Mouse (Mus musculus) right cerebral cortex, postnatal 4 days (tissue): Measurements from ENCODE around the gene Zc3h10.
"Not testable (repeated sequence)": the region's sequence is repeated elsewhere in the genome, so short reads cannot be mapped to it uniquely, and the experiment has no call there.

Experiments
- DNase-seq: peaks from one replicate; pipeline ENCODE4 v3.0.0-alpha.2; 2022

The Zc3h10 gene

GRCm38 (mm10) chr10:128550144-128550823 lies 2.7 kb upstream of the Zc3h10 start:
- DNase-seq, result not testable (repeated sequence)

GRCm38 (mm10) chr10:128549682-128550057 lies 2.1 kb upstream of the Zc3h10 start:
- peak; percentile 28 for DNase-seq

GRCm38 (mm10) chr10:128548947-128549681 lies 1.5 kb upstream of the Zc3h10 start, which contains the start of gene Rpl41:
TSS of gene Rpl41 (minus strand) at chr10:128549305.
- peak; percentile 81 for DNase-seq

- peak; percentile 19 for DNase-seq
Observed at GRCm38 (mm10) chr10:128548051-128548791, 647 bp upstream of the Zc3h10 start.

- DNase-seq, result no peak
Observed at GRCm38 (mm10) chr10:128546787-128547186, 787 bp downstream of the Zc3h10 start.

GRCm38 (mm10) chr10:128546361-128546760 lies 1.2 kb downstream of the Zc3h10 start:
- no peak for DNase-seq

GRCm38 (mm10) chr10:128545570-128545898 lies 2.0 kb downstream of the Zc3h10 start:
- no peak for DNase-seq

- no peak for DNase-seq
Observed at GRCm38 (mm10) chr10:128544674-128545569, 2.7 kb downstream of the Zc3h10 start.

- no peak for DNase-seq
Observed at GRCm38 (mm10) chr10:128544151-128544657, 3.4 kb downstream of the Zc3h10 start.

GRCm38 (mm10) chr10:128543100-128543499 lies 4.5 kb downstream of the Zc3h10 start:
- DNase-seq, result no peak

- DNase-seq, result no peak
Observed at GRCm38 (mm10) chr10:128538340-128538870, 9.2 kb downstream of the Zc3h10 start.

GRCm38 (mm10) chr10:128536266-128536940 lies 11.2 kb downstream of the Zc3h10 start:
- DNase-seq, result peak; percentile 69

- no peak for DNase-seq
Observed at GRCm38 (mm10) chr10:128535624-128536265, 11.8 kb downstream of the Zc3h10 start.

- DNase-seq, result no peak
Observed at GRCm38 (mm10) chr10:128535206-128535605, 12.4 kb downstream of the Zc3h10 start.

GRCm38 (mm10) chr10:128526366-128527356 lies 20.9 kb downstream of the Zc3h10 start:
- no peak for DNase-seq

- peak; percentile 73 for DNase-seq
Observed at GRCm38 (mm10) chr10:128525671-128526308, 21.8 kb downstream of the Zc3h10 start, which contains the start of gene Esyt1. TSS of gene Esyt1 (minus strand) at chr10:128525871.

GRCm38 (mm10) chr10:128524732-128525662 lies 22.6 kb downstream of the Zc3h10 start:
- peak; percentile 49 for DNase-seq
